Mouse (Mus musculus) kidney, embryonic 16.5 days (tissue): ENCODE results near the gene Wfikkn2. TPM values are rescaled to one million over a fixed set of nuclear protein-coding genes. Genes with fewer than 3 reads are reported as not detected.

Source experiments
- ATAC-seq: fragments of 200-750 bp; cut with Nextera tagmentation; 2 replicates; pipeline ENCODE4 v1.8.0; 2017; ENCODE audit warnings: moderate TSS enrichment; ENCODE audit not compliant: low FRiP score, low TSS enrichment
- H3K27ac ChIP-seq: fragments of 300-500 bp; sonication (generic); 2 replicates; pipeline ENCODE4 v1.5.1; 2014; ENCODE audit warnings: low read length
- H3K27me3 ChIP-seq: fragments of 300-500 bp; sonication (generic); 2 replicates; pipeline ENCODE4 v1.6.1; 2014; ENCODE audit warnings: low read length, control low read depth, mixed read lengths; ENCODE audit not compliant: insufficient read depth
- H3K36me3 ChIP-seq: fragments of 300-500 bp; sonication (generic); 2 replicates; pipeline ENCODE4 v1.6.1; 2014; ENCODE audit warnings: low read length, control low read depth, mixed read lengths; ENCODE audit not compliant: insufficient read depth
- H3K4me1 ChIP-seq: fragments of 300-500 bp; sonication (generic); 2 replicates; pipeline ENCODE4 v1.6.1; 2014; ENCODE audit warnings: low read length, control low read depth, mixed read lengths; ENCODE audit not compliant: insufficient read depth
- H3K4me2 ChIP-seq: fragments of 300-500 bp; sonication (generic); replicated peaks from 2 replicates; pipeline ENCODE4 v1.6.1; 2014; ENCODE audit warnings: low read depth, low read length
- H3K4me3 ChIP-seq: fragments of 300-500 bp; sonication (generic); 2 replicates; pipeline ENCODE4 v1.5.1; 2014; ENCODE audit warnings: mild to moderate bottlenecking, low read length
- H3K9ac ChIP-seq: fragments of 300-500 bp; sonication (generic); replicated peaks from 2 replicates; pipeline ENCODE4 v1.6.1; 2014; ENCODE audit warnings: low read length
- H3K9me3 ChIP-seq: fragments of 300-500 bp; sonication (generic); 2 replicates; pipeline ENCODE4 v1.6.1; 2016; ENCODE audit warnings: low read length, control low read depth
- WGBS: fragments of 180-500 bp; shearing (Covaris S2); extraction: QIAGEN DNeasy Blood & Tissue Kit; methylation state at CpG from one replicate; pipeline ENCODE4 v1.1.7; 2014; 5-methylcytosine and 5-hydroxymethylcytosine counted together
- polyA plus RNA-seq: library from polyadenylated mRNA; unstranded; fragments of >200 nt; fragmentation: Nextera tagmentation; extraction: Ambion mirVana; gene quantifications from 2 replicates; pipeline ENCODE4 v1.2.1, GENCODE M21; 2015

Gene Wfikkn2
- 2.2 and 3.1 TPM in 2 replicates for polyA plus RNA-seq

GRCm38 (mm10) chr11:94245955-94246788 is at the start of gene Wfikkn2:
Gene Wfikkn2 (minus strand): TSS chr11:94246005.
- H3K27me3 ChIP-seq, result no peaks in the 10 kb centered on the region
- H3K9me3 ChIP-seq, result no peaks in the 10 kb centered on the region
- H3K4me1 ChIP-seq, result peaks cover 31% of the 10 kb centered on the region
- peak within 1 kb of the TSS; percentile 12; the same call in 1 of the 2 replicates for H3K4me2 ChIP-seq
- H3K4me3 ChIP-seq, result no peak within 1 kb of the TSS
- peak within 1 kb of the TSS; percentile 26; the same call in 1 of the 2 replicates for H3K9ac ChIP-seq
- H3K36me3 ChIP-seq, result no peaks in the 10 kb centered on the region
- WGBS, result 39% methylated on average over 17 of the region's 17 CpGs
- ATAC-seq, result peak; percentile 73
- peak within 1 kb of the TSS; percentile 69; the same call in 1 of the 2 replicates for H3K27ac ChIP-seq

GRCm38 (mm10) chr11:94294996-94295845 is 49.4 kb upstream of the Wfikkn2 start:
- Histone ChIP-seq H3K4me3 (no peak overlapping the region), H3K27ac (no peak overlapping the region), H3K9ac (no peak overlapping the region), H3K36me3 (peaks cover 73% of the 10 kb centered on the region), H3K4me2 (no peak overlapping the region), H3K4me1 (no peaks in the 10 kb centered on the region), H3K27me3 (no peaks in the 10 kb centered on the region), H3K9me3 (no peaks in the 10 kb centered on the region)
- 74% methylated on average over 9 of the region's 9 CpGs for WGBS
- no peak for ATAC-seq

- no peak overlapping the region for H3K4me3 ChIP-seq
- peaks cover 74% of the 10 kb centered on the region for H3K36me3 ChIP-seq
- H3K4me2 ChIP-seq, result no peak overlapping the region
- ATAC-seq, result no peak
- WGBS, result 93% methylated on average over 10 of the region's 10 CpGs
- H3K4me1 ChIP-seq, result no peaks in the 10 kb centered on the region
- H3K27me3 ChIP-seq, result no peaks in the 10 kb centered on the region
- H3K9ac ChIP-seq, result no peak overlapping the region
- H3K9me3 ChIP-seq, result no peaks in the 10 kb centered on the region
- H3K27ac ChIP-seq, result no peak overlapping the region
Observed at GRCm38 (mm10) chr11:94290062-94290740, 44.4 kb upstream of the Wfikkn2 start.

- ATAC-seq, result no peak
- Histone ChIP-seq H3K9ac (no peak overlapping the region), H3K4me1 (no peaks in the 10 kb centered on the region), H3K27me3 (no peaks in the 10 kb centered on the region), H3K9me3 (no peaks in the 10 kb centered on the region), H3K4me2 (no peak overlapping the region), H3K27ac (no peak overlapping the region), H3K36me3 (peaks cover 66% of the 10 kb centered on the region), H3K4me3 (no peak overlapping the region)
- WGBS, result 89% methylated on average over 5 of the region's 5 CpGs
Observed at GRCm38 (mm10) chr11:94287105-94287504, 41.3 kb upstream of the Wfikkn2 start.

- no peak for ATAC-seq
Observed at GRCm38 (mm10) chr11:94285886-94286574, 40.2 kb upstream of the Wfikkn2 start.

GRCm38 (mm10) chr11:94283536-94284099 is 37.8 kb upstream of the Wfikkn2 start:
- ATAC-seq, result no peak
- H3K4me1 ChIP-seq, result no peaks in the 10 kb centered on the region
- no peak overlapping the region for H3K27ac ChIP-seq
- H3K4me3 ChIP-seq, result no peak overlapping the region
- H3K36me3 ChIP-seq, result peaks cover 42% of the 10 kb centered on the region
- H3K4me2 ChIP-seq, result no peak overlapping the region
- H3K27me3 ChIP-seq, result no peaks in the 10 kb centered on the region
- H3K9ac ChIP-seq, result no peak overlapping the region
- H3K9me3 ChIP-seq, result no peaks in the 10 kb centered on the region
- 91% methylated on average over 6 of the region's 6 CpGs for WGBS

More at GRCm38 (mm10) chr11:94285886-94286574, 40.2 kb upstream of the Wfikkn2 start:
- Histone ChIP-seq H3K9me3 (no peaks in the 10 kb centered on the region), H3K4me3 (no peak overlapping the region), H3K9ac (no peak overlapping the region), H3K27me3 (no peaks in the 10 kb centered on the region), H3K4me1 (no peaks in the 10 kb centered on the region), H3K27ac (no peak overlapping the region), H3K36me3 (peaks cover 62% of the 10 kb centered on the region), H3K4me2 (no peak overlapping the region)
- 82% methylated on average over 11 of the region's 11 CpGs for WGBS

- no peak overlapping the region for H3K4me3 ChIP-seq
- ATAC-seq, result no peak
- WGBS, result 63% methylated on average over 5 of the region's 5 CpGs
- H3K27me3 ChIP-seq, result no peaks in the 10 kb centered on the region
- no peak overlapping the region for H3K27ac ChIP-seq
- peaks cover 32% of the 10 kb centered on the region for H3K36me3 ChIP-seq
- no peak overlapping the region for H3K4me2 ChIP-seq
- peaks cover 3% of the 10 kb centered on the region; the same call in 1 of the 2 replicates for H3K4me1 ChIP-seq
- no peak overlapping the region for H3K9ac ChIP-seq
- no peaks in the 10 kb centered on the region for H3K9me3 ChIP-seq
Observed at GRCm38 (mm10) chr11:94282291-94282690, 36.5 kb upstream of the Wfikkn2 start.

GRCm38 (mm10) chr11:94281199-94282181 is 35.7 kb upstream of the Wfikkn2 start, which contains the start of gene Gm21885:
Gene Gm21885 (plus strand): TSS chr11:94281873.
- Histone ChIP-seq H3K9ac (no peak within 1 kb of the TSS), H3K4me3 (no peak within 1 kb of the TSS), H3K9me3 (no peaks in the 10 kb centered on the region), H3K4me2 (no peak within 1 kb of the TSS), H3K27ac (no peak within 1 kb of the TSS), H3K36me3 (peaks cover 26% of the 10 kb centered on the region), H3K27me3 (no peaks in the 10 kb centered on the region), H3K4me1 (peaks cover 5% of the 10 kb centered on the region; the same call in 1 of the 2 replicates)
- ATAC-seq, result no peak
- 81% methylated on average over 11 of the region's 11 CpGs for WGBS
